Mouse (Mus musculus) olfactory bulb, adult 2 months (tissue): ENCODE data around the gene Cd36.

Experiments used
- CTCF ChIP-seq: fragments of 200-500 bp; IDR thresholded peaks from 2 replicates; pipeline ENCODE4 v1.5.1; 2012; ENCODE audit warnings: low read depth, mild to moderate bottlenecking, low read length, moderate library complexity; ENCODE audit not compliant: insufficient read depth
- POLR2A ChIP-seq: fragments of 200-500 bp; IDR thresholded peaks from 2 replicates; pipeline ENCODE4 v1.6.1; 2012; ENCODE audit warnings: mild to moderate bottlenecking, low read depth, low read length, moderate library complexity; ENCODE audit not compliant: insufficient read depth

DNA sequence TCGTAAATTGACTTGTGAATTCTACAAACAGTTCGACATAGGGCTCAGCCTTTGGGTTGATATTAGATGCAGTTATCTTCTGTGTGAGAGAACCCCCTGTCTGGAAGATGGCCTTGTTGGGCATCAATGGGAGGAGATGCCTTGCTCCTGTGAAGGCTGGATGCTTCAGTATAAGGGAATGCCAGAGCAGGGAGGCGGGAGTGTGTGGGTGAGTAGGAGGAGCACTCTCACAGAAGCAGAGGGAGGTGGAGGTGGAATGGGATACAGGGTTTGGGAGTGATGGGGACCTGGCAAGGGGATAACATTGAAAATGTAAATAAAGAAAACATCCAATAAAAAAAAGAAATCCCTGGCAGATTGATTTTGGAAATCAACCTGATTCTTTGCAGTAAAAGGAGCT lies 35.0 kb upstream of the Cd36 start:
- TF ChIP-seq CTCF (no peak), POLR2A (no peak)
